Mouse (Mus musculus): ENCODE data around the gene Wdr83os. TPM values are rescaled to one million over a fixed set of nuclear protein-coding genes. Genes with fewer than 3 reads are reported as not detected.

Wdr83os gene
- total and polyA plus RNA-seq, 3 experiments: 26.2 to 143 TPM; not detected in 1

DNA sequence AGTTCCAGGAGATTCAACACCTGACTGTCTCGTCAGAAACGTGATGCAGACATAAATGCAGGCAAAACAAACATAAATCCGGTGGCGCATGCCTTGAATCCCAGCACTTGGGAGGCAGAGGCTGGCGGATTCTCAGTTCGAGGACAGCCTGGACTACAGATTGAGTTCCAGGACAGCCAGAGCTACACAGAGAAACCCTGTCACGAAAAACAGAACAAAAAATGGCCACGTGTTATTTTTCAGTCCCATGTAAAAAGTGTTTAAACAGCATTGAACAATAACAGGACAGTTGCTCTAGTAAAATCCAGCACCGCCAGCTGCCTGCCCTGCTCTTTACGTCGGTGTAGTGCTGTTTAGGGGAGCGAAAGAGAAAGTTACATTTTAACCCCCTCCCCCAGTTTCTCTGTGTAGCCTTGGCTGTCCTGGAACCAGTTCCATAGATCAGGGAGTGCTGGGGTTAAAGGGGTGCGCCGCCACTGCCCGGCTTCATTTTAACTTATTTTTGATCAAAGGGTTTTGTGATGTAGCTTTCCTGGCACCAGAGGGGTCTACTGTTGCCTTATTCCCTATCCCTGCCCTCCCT is 44.7 kb upstream of the Wdr83os start:
- peak overlapping the region; percentile 96 for H3K9ac ChIP-seq (ENCODE audit: control insufficient read depth, low read depth, low read length, poor library complexity, severe bottlenecking)
- peak overlapping the region; percentile 65 to 88 for H3K4me3 ChIP-seq (ENCODE audit: control insufficient read depth in 1 of 2, insufficient read depth in 1 of 2, low read depth in 2 of 2, low read length in 2 of 2)
- peaks cover 44% of the 10 kb centered on the region for H3K79me2 ChIP-seq (ENCODE audit: control insufficient read depth, insufficient read depth, low read length, poor library complexity)
- H3K9me3 ChIP-seq (replicated peaks; ENCODE audit: insufficient read depth, low read length): no peaks in the 10 kb centered on the region
- no peaks in the 10 kb centered on the region for H3K27me3 ChIP-seq (ENCODE audit: control insufficient read depth in 1 of 2, insufficient read depth in 2 of 2, low read length in 2 of 2)
- H3K4me1 ChIP-seq (ENCODE audit: control insufficient read depth in 1 of 2, insufficient read depth in 2 of 2, low read length in 2 of 2): peaks cover 3 to 13% of the 10 kb centered on the region in 2 experiments
- peak; percentile 81 for TF ChIP-seq MXI1 (IDR thresholded peaks at IDR 0.05; ENCODE audit: low read depth, low read length)
- TF ChIP-seq TBP (IDR thresholded peaks at IDR 0.05; ENCODE audit: low read depth, low read length): peak; percentile 80
- no peak for TF ChIP-seq EP300 (IDR thresholded peaks at IDR 0.05; ENCODE audit: low read depth in 1 of 2, low read length in 2 of 2)
- TF ChIP-seq RCOR1 (IDR thresholded peaks at IDR 0.05; ENCODE audit: low read depth, low read length): no peak; the same call in 1 of the 2 replicates
- TF ChIP-seq GATA1 (IDR thresholded peaks at IDR 0.05; ENCODE audit: low read depth, low read length): no peak
- TF ChIP-seq ZKSCAN1 (IDR thresholded peaks at IDR 0.05; ENCODE audit: low read depth, low read length): peak; percentile 35; the same call in 1 of the 2 replicates
- TF ChIP-seq KAT2A (conservative IDR thresholded peaks at IDR 0.05; ENCODE audit: low read depth, low read length): no peak
- TF ChIP-seq MYB (IDR thresholded peaks at IDR 0.05; ENCODE audit: low read depth, low read length): no peak
- TF ChIP-seq POLR2AphosphoS2 (IDR thresholded peaks at IDR 0.05; ENCODE audit: low read length): peak; percentile 42
- peak; percentile 85 for TF ChIP-seq MAX (IDR thresholded peaks at IDR 0.05; ENCODE audit: low read length)
- TF ChIP-seq ELF1 (IDR thresholded peaks at IDR 0.05; ENCODE audit: low read depth, low read length): no peak
- TF ChIP-seq ZC3H11A (IDR thresholded peaks at IDR 0.05; ENCODE audit: low read depth, low read length): no peak
- no peak for TF ChIP-seq GABPA (IDR thresholded peaks at IDR 0.05; ENCODE audit: low read depth, low read length)
- peak; percentile 62 for TF ChIP-seq USF1 (IDR thresholded peaks at IDR 0.05; ENCODE audit: low read depth, low read length)
- TF ChIP-seq MEF2A (IDR thresholded peaks at IDR 0.05; ENCODE audit: extremely low read depth, insufficient replicate concordance, low read depth, low read length, poor library complexity, severe bottlenecking): no peak
- no peak for TF ChIP-seq USF2 (IDR thresholded peaks at IDR 0.05; ENCODE audit: borderline replicate concordance in 1 of 2, insufficient read depth in 1 of 2, low read depth in 1 of 2, low read length in 2 of 2)
- TF ChIP-seq MAZ (IDR thresholded peaks at IDR 0.05; ENCODE audit: low read depth, low read length): no peak; the same call in 1 of the 2 replicates
- no peak; the same call in 1 of the 2 replicates for TF ChIP-seq ZMIZ1 (IDR thresholded peaks at IDR 0.05; ENCODE audit: low read depth, low read length)
- TF ChIP-seq POLR2A (IDR thresholded peaks at IDR 0.05; ENCODE audit: control insufficient read depth in 1 of 2, insufficient read depth in 1 of 2, low read depth in 1 of 2, low read length in 2 of 2, poor library complexity in 1 of 2): no peak; a peak in 1 of 4 replicates
- no peak for TF ChIP-seq JUND (IDR thresholded peaks at IDR 0.05; ENCODE audit: low read depth, low read length)
- TF ChIP-seq SIN3A (IDR thresholded peaks at IDR 0.05; ENCODE audit: low read length): peak; percentile 47; the same call in 1 of the 2 replicates
- 0 out of 2 replicates have a peak, but pooled peaks have one; percentile 23 for TF ChIP-seq POLR2AphosphoS5 (IDR thresholded peaks at IDR 0.05; ENCODE audit: borderline replicate concordance, low read depth, low read length)
- no peak for TF ChIP-seq RAD21 (IDR thresholded peaks at IDR 0.05; ENCODE audit: low read depth, low read length)
- TF ChIP-seq BHLHE40 (IDR thresholded peaks at IDR 0.05; ENCODE audit: borderline replicate concordance, low read depth, low read length): no peak
- TF ChIP-seq MYC (IDR thresholded peaks at IDR 0.05; ENCODE audit: low read depth, low read length): no peak; the same call in 1 of the 2 replicates
- H3K27ac ChIP-seq (ENCODE audit: control insufficient read depth, low read depth, low read length): peak overlapping the region; percentile 97
- DNase-seq (ENCODE audit: low read depth, low spot score): peak; percentile 77
- H3K36me3 ChIP-seq (ENCODE audit: control insufficient read depth in 1 of 2, insufficient read depth in 2 of 2, low read length in 2 of 2): peaks cover 5 to 25% of the 10 kb centered on the region in 2 experiments

Measured in MEL (cell line).